Mouse (Mus musculus) cortical plate, adult 2 months (tissue): ENCODE measurements around the gene Nob1. TPM values are rescaled to one million over a fixed set of nuclear protein-coding genes. Genes with fewer than 3 reads are reported as not detected.

Experiments used
- H3K27ac ChIP-seq: fragments of 200-500 bp; 2 replicates; pipeline ENCODE4 v1.5.1; 2012; ENCODE audit warnings: low read length, control low read depth, inconsistent platforms; ENCODE audit not compliant: insufficient read depth
- H3K4me1 ChIP-seq: fragments of 200-500 bp; 2 replicates; pipeline ENCODE4 v1.6.1; 2011; ENCODE audit warnings: low read length; ENCODE audit not compliant: control insufficient read depth, insufficient read depth
- H3K4me3 ChIP-seq: fragments of 200-500 bp; 2 replicates; pipeline ENCODE4 v1.5.1; 2011; ENCODE audit warnings: mild to moderate bottlenecking, low read length, control low read depth; ENCODE audit not compliant: insufficient read depth
- CTCF ChIP-seq: fragments of 200-500 bp; IDR thresholded peaks from 2 replicates; pipeline ENCODE4 v1.5.1; 2011; ENCODE audit warnings: mild to moderate bottlenecking, control low read depth, low read length; ENCODE audit not compliant: insufficient read depth; ENCODE audit errors: extremely low read depth
- POLR2A ChIP-seq: fragments of 200-500 bp; IDR thresholded peaks from 2 replicates; pipeline ENCODE4 v1.6.1; 2011; ENCODE audit warnings: mild to moderate bottlenecking, low read length, control low read depth; ENCODE audit not compliant: insufficient read depth; ENCODE audit errors: extremely low read depth
- polyA plus RNA-seq: library from polyadenylated mRNA; depleted of rRNA; stranded (reverse); fragments of >200 nt; gene quantifications from 2 replicates; pipeline ENCODE4 v1.2.3, GENCODE M21; 2012; rRNA removed

Gene Nob1
- 54.1 and 58.6 TPM in 2 replicates for polyA plus RNA-seq

DNA sequence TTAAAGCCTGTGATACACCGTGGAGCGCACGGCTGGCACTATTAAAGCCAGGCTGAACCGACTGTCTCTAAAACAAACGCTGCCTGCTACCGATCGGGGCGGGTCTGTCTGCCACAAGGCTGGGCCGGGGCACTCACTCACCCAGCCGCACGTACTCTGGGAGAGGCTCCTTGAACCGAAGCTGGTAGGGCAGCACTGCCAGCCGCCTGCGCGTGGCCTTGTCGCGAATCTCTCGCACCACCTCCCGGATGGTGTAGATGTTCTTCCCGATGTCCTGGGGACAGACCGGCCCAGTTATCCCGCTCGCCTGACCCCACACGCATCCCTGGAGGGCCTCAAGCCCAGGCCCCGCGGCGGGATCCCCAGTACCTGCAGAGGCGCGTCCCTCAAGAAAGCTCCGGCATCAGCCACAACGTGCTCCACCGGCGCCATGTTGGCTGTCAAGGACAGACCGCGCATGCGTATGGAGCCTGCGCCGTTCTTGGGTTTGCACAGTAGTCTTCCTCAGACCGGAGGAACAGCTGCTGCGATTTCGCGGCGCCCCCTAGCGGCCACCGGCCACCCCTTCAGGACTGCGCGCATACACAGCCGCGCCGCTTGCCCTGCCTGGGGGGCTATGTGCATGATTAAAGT, at the start of gene Nob1:
TSS of gene Nob1 (minus strand) at position 455 of the 633 bp plus-strand sequence.
- Histone ChIP-seq H3K27ac (peak within 1 kb of the TSS; percentile 5; the same call in 1 of the 2 replicates), H3K4me1 (peaks cover 2% of the 10 kb centered on the region; the same call in 1 of the 2 replicates), H3K4me3 (peak within 1 kb of the TSS; percentile 75)
- TF ChIP-seq CTCF (peak; percentile 77), POLR2A (peak; percentile 93)

DNA sequence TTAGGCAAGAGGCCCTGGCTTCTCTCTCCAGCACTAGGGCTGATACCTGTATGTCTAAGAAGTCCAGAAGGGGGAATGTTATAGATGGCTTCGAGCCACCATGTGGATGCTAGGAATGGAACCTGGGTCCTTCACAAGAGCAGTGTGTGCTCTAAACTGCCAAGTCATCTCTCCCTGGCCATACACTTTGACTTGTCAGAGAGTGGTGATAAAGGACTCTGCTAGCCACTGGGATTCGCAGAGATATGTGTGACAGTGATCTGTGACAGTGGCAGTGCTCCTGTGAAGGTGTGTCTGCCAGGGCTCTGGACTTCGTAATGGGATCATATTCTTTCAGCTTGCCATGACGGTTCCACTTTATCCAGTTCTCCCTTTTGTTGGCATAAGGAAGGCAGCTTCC, 48.5 kb upstream of the Nob1 start:
- Histone ChIP-seq H3K4me1 (peaks cover 6% of the 10 kb centered on the region; the same call in 1 of the 2 replicates), H3K4me3 (no peak overlapping the region), H3K27ac (no peak overlapping the region)
- TF ChIP-seq CTCF (no peak), POLR2A (no peak)

DNA sequence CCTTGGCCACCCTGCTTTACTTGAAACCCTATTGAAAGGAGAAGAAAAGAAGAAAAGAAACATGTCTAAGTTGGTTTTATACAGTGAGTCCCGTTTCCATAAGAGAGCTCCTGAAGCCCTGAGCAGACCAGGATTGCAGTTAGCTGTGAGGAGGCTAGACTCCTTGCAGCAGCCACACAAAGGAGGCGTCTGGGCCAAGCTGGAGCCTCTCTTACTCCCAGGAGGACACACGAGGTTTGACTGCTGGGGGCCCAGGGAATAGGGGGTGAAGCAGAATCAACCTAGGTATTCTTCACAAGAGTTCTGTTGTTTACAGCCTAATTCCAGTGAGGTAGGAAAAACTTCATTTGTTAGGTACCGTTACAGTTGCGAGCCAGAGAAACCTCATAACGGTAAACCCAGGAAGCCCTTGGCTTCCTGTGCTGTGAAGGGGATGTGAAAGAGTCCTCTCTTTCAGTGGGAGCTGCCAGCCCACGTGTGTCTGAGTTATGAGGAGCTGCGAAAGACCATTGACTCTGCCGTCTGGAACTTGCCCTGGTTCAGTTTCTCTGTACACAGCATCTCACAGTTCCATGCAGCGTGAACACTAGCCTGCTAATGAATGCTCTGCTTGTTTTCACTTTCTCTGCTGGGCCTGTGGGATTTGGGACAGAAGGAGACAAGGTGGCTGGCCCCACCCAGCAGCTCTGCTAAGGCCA, 47.7 kb upstream of the Nob1 start:
- Histone ChIP-seq H3K4me3 (no peak overlapping the region), H3K4me1 (peaks cover 6% of the 10 kb centered on the region; the same call in 1 of the 2 replicates), H3K27ac (no peak overlapping the region)
- TF ChIP-seq POLR2A (no peak), CTCF (no peak)

DNA sequence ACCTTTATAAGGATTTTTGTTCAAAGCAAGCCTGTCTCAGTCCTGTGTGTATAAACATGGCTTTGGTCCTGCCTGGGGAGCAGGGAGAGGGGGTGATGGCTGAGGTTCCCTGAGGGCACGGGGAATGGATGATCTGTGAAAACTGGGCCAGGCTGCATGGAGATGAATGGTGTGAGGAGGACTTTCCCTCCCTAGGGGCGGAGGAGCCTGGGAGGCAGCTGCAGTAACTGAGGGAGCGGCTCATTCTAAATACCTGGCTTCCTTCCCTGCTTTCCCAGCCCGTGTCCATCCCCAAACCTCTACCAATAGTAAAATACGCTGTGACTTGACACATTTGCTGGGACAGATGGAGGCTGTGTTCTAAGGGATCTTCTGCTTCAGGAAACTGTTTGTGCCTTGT, 45.5 kb upstream of the Nob1 start:
- Histone ChIP-seq H3K4me1 (peaks cover 3% of the 10 kb centered on the region; the same call in 1 of the 2 replicates), H3K27ac (no peak overlapping the region), H3K4me3 (no peak overlapping the region)
- TF ChIP-seq POLR2A (no peak), CTCF (no peak)

DNA sequence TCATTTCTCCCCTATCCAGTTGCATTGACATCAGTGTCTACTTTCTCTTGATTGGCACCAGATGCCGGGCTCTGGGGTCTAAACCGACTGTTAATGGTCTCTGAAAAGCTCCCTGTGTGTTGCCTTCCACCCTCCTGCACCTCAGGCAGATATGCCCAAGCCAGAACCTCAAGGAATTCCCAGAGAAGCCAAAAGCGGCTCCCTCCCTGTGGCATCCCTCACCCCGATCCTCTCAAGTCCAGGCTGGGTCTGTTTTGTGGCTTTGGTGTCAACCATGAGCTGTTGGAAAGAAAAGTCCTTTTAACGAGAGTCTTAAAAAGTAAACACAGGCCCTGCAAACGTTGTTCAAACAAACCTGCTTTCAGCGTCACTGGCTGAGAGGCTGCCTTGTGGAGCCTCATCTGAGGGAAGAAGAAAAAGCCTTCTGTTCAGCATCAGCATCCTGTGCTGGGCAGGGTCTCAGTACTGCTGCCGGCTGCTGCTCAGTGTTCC, 44.0 kb upstream of the Nob1 start:
- H3K4me3 ChIP-seq, result no peak overlapping the region
- no peak for TF ChIP-seq CTCF
- no peak for TF ChIP-seq POLR2A
- peaks cover 1% of the 10 kb centered on the region; the same call in 1 of the 2 replicates for H3K4me1 ChIP-seq
- H3K27ac ChIP-seq, result no peak overlapping the region

DNA sequence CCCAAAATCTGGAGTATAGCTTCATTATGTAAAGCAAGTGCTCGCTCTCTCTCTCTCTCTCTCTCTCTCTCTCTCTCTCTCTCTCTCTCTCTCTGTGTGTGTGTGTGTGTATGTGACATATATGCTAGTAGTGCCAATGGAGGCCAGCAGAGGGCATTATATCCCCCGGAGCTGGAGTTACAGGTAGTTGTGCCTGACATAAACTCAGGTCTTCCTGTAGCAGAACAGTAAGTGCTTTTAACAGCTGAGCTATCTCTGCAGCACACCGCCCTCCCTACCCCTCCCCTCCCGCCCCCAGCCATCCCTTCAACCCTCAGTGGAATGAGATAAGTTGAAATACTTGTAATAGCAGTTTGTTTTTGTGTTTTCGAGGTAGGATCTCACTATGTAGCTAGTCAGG, 41.8 kb upstream of the Nob1 start:
- no peak overlapping the region for H3K27ac ChIP-seq
- H3K4me1 ChIP-seq, result peaks cover 1% of the 10 kb centered on the region; the same call in 1 of the 2 replicates
- H3K4me3 ChIP-seq, result no peak overlapping the region
- TF ChIP-seq CTCF (no peak), POLR2A (no peak)

DNA sequence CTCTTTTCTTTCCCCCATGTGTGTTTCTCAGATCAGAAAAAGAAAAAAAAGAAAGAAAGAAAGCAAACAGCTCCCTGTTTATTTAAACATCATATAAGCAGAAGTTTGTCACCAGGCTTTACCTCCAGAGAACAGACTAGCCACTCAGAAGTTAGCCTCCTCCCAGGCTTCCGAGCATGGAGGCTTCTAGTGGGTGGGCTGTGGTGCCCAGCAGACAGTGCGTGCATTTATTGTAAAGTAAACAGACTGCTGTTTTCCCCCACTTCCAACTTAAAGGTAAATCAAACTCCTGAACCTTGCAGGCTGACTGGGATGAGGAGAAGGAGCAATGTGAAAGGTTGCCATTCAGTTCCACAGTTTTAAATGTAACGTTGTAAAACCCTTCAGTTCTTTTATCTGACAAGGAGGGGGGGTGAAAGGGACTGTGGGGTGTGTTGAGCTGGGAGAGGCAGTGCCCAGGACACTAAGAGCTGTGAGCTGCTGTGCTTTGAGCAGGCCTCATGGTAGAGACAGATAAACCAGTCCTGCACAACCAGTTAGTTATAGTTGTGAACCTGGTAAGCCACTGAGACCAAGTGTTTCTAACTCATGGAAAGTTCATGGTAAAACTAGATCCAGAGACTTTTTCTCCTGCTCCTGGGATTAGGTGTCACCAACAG, 40.6 kb upstream of the Nob1 start:
- Histone ChIP-seq H3K4me1 (peaks cover 1% of the 10 kb centered on the region; the same call in 1 of the 2 replicates), H3K27ac (no peak overlapping the region), H3K4me3 (no peak overlapping the region)
- TF ChIP-seq CTCF, result no peak
- no peak for TF ChIP-seq POLR2A

DNA sequence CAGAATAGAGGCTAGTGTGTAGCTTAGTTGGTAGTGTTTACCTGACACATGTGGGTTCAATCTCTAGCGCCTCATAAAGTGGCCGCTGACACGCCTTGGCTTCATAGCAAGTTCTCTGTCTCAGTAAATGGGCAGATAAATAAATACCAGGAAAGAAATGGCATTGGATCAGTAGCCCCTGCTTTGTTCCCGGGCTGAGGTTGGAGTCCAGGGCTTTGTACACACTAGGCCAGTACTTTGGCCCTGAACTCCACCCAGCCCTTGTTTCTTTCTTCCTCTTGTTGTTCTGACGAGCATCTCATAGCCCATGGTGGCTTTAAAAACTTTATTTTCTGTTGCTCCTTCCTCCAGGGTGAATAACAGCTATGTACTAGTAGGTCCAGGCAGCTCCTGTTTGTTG, 37.6 kb upstream of the Nob1 start:
- Histone ChIP-seq H3K4me3 (no peak overlapping the region), H3K27ac (no peak overlapping the region), H3K4me1 (no peaks in the 10 kb centered on the region)
- no peak for TF ChIP-seq POLR2A
- no peak for TF ChIP-seq CTCF

DNA sequence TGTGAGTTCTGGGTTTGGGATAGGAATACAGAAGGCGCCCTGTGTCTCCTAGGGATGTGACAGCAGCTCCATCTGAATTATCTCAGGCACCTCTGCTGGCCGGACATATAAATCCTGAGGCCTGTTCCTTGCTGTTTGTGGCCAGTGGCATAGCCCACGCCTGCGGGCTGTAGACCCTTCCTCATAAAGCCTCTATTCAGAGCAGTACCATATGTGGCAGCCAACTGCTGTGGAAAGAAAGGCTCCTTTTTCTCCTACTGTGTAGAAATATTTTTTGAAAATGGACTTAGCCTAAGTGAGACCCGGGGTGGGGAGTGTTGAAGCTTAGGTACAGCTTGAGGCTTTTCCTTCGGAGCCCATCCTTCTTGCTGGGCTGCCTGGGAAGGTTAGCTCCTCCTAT, 33.4 kb upstream of the Nob1 start:
- Histone ChIP-seq H3K27ac (no peak overlapping the region), H3K4me1 (no peaks in the 10 kb centered on the region), H3K4me3 (no peak overlapping the region)
- TF ChIP-seq CTCF, result no peak
- TF ChIP-seq POLR2A, result no peak

DNA sequence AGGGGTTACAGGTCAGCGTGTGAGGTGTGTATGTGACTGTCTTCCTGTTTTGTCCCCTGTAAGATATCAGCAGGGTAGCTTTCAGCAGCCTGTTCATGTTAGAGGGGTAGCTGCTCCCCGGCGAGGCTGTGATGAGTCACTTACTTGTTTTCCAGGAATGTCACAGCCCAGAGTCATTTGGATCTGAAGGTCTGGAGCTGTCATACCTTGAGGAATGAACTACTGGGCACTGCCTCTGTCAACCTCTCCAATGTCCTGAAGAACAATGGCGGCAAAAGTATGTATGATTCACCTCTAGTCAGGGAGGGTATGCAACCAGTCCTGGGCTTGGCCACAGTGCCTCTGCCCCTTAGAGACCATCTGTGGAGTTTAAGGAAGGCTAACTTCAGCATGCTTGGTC, 32.9 kb upstream of the Nob1 start:
- H3K4me1 ChIP-seq, result no peaks in the 10 kb centered on the region
- no peak overlapping the region for H3K27ac ChIP-seq
- no peak overlapping the region for H3K4me3 ChIP-seq
- TF ChIP-seq POLR2A (no peak), CTCF (no peak)
